Mouse (Mus musculus): ENCODE results near the gene Marc1. TPM values are rescaled to one million over a fixed set of nuclear protein-coding genes. Genes with fewer than 3 reads are reported as not detected.

The Marc1 gene
- polyA plus RNA-seq, 1 experiment = 0.95 TPM

DNA sequence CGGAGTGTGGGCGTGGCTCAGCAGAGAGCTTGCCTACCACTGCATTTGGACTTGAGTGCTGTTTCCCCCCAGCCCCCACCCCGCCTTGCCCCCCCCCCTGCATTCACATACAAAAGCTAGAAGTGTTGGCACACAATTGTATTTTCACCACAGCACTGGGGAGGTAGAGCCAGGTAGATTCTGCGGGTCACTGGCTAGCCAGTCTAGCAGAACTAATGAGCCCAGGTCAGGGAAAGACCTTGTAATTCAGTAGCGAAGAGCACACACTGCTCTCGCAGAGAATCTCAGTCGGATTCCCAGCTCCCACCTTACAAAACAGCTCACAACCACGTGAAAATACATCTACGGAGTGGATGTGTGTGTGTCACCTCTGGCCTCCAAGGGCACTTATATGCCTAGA lies 35.8 kb downstream of the Marc1 start:
- 39% methylated on average over 9 of the region's 9 CpGs for WGBS

DNA sequence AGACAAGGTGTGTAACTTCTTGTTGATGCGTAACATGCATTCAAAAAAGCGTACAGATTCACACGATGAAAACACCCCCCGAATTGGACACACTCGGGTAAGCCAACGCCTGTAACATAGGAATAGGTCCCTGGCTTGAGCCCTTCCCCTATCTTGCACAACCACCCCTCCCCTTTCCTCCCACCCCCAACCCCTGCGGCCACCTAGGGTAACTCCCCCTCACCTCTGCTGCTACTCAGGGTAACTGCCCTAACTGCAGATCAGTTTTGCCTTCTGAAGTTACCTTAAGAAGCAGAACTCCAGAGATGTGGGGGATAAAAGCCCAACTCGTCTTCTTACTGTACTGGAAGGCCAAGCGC lies 39.2 kb downstream of the Marc1 start:
- DNase-seq (ENCODE audit: low read depth, low spot score) = no peak
- WGBS = 23% methylated on average over 9 of the region's 9 CpGs

More for the DNA sequence above, 35.8 kb downstream of the Marc1 start:
- no peak for DNase-seq (ENCODE audit: low read depth, low spot score)

DNA sequence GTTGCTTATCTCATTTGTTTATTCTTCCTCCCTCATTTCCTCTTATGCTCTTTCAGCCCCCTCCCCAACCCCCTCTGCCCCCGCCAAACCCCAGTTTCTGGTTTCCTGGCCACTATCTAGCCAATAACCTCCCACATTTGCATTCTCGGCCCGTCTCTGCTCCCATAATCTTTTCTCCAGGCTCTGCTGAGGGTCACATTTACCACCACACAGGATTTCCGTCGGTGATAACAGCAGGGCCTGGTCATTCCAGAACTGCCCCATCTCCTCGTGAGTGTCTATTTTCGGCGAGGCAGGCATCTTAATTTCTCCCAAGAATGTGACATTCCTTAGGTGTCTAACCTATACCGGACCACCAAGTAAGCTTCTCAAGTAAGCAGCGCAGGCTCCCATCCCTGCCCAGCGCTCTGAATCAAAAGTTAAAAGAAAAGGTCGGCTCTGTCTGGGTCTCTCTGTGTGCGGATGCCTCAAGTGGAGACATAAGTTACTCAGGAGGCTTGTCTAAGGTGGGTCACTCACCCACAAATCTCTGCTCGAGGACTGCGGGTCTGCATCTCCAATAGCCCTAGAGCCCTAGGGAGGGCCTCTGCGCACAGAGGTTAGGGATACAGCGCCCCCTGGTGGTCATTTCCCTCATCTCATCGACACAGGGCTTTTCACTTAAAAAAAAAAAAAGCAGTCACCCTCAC lies 39.8 kb downstream of the Marc1 start:
- 24% methylated on average over 18 of the region's 18 CpGs for WGBS
- no peak for DNase-seq (ENCODE audit: low read depth, low spot score)

DNA sequence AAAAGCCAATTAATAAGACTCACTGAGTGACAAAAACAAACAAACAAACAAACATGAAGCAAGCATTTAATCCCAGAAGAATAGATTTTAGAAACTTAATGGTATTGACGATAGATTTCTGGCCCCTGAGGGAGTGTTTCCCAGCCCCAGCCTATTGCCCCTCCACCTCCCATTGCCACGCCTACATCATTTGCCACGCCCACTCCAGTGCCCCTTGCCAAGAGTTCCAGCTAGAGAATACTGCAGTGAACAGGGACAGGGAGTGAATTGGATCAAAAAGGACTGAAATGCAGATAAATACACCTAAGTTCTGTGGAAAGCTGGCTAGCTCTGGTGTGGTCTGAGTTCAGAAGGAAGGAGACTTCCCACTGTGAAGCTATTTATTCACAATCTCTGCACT lies 47.2 kb downstream of the Marc1 start:
- 35% methylated on average over 3 of the region's 3 CpGs for WGBS

GRCm38 (mm10) chr1:184762941-184763340 lies 48.2 kb downstream of the Marc1 start:
- 56% methylated on average over 5 of the region's 5 CpGs for WGBS
- DNase-seq (ENCODE audit: low read depth, low spot score) = no peak

More for the DNA sequence above, 47.2 kb downstream of the Marc1 start:
- no peak for DNase-seq (ENCODE audit: low read depth, low spot score)

DNA sequence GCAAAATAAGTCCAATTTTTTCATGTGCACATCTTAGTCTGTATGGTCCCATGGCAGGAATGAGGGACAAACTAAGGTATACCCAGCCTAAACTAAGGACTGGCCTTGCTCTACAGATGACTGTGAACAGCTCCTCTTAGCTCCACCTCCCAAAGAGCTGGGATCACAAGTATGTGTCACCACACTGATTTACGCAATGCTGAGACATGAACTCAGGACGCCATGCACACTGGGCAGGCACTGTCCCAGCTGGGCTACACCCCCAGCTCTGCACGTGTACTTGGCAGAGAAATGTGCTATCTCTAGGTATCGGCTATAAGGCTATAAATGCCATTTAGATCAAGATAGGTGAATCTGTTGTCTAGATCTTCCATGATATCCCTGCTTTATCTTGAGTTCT lies 49.1 kb downstream of the Marc1 start:
- DNase-seq (ENCODE audit: low read depth, low spot score) = no peak
- 41% methylated on average over 4 of the region's 4 CpGs for WGBS

GRCm38 (mm10) chr1:184752671-184753070 lies 58.4 kb downstream of the Marc1 start:
- 57% methylated on average over 5 of the region's 5 CpGs for WGBS
- no peak for DNase-seq (ENCODE audit: low read depth, low spot score)

GRCm38 (mm10) chr1:184750114-184750664 lies 60.9 kb downstream of the Marc1 start:
- WGBS = 59% methylated on average over 11 of the region's 11 CpGs

DNA sequence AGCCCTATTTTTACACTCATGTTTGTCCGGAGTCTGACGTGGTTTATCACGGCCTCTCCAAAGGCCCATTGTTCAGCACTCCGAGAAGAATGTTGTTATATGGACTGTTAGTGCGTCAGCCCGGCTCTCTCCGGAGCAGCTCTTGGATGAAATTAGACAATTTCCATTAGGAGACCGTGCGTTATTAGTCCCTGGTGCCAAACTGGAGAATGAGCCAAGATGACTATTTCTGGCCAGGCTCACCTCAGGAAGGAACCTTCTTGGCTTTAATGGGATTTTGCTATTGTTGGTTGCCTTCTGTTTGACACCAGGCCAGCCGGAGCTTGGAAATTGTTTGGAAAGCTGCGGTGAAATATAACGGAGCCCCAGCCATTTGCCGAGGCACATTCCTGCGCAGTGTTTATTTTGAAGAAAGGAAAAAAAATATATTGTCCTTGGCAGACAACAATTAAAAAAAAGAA lies 62.4 kb downstream of the Marc1 start:
- no peak for DNase-seq (ENCODE audit: low read depth, low spot score)
- WGBS = 45% methylated on average over 14 of the region's 14 CpGs

More at GRCm38 (mm10) chr1:184750114-184750664, 60.9 kb downstream of the Marc1 start:
- DNase-seq (ENCODE audit: low read depth, low spot score) = no peak

DNA sequence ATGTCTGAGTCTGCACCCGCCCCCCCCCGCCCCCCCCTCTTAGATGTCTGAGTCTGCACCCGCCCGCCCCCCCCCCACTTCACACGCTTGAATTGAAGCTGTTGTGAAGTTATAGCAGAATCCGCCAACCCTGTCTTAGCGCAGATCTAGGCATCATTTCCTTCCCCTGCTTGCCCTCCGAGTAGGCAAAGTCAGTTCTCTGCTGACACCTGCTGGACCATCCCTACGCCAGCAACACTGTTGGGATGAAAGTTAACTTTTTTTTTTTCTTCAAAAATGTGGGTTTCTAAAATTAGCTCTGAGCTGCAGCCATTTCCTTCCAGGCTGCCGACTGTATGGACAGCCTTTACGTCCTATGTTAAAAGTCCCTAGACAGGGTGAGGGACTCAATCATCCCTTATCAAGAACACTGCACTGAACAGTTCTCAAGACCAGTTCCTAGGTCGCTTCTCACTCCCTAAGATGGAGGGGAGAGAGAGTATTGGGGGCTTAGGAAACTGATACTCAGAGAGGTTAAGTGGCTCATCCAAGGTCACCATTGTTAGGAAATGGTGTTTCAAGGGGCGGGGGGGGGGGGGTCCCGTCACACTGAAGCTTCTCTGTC lies 73.1 kb downstream of the Marc1 start:
- WGBS = 7% methylated on average over 14 of the region's 14 CpGs

GRCm38 (mm10) chr1:184737228-184737627 lies 73.9 kb downstream of the Marc1 start:
- DNase-seq (ENCODE audit: low read depth, low spot score) = no peak
- WGBS = 60% methylated on average over 2 of the region's 2 CpGs

More for the DNA sequence above, 73.1 kb downstream of the Marc1 start:
- no peak for DNase-seq (ENCODE audit: low read depth, low spot score)

Other genes with a start within 250 kb of the Marc1 start
- 12.0 and 12.1 TPM in 2 replicates for gene Hlx, start 78.7 kb downstream of the Marc1 start, polyA plus RNA-seq (2012; rRNA removed)
- gene Marc2, start 35.1 kb upstream of the Marc1 start, polyA plus RNA-seq (2012; rRNA removed) = 148 and 175 TPM in 2 replicates
- 22.2 and 27.0 TPM in 2 replicates for gene C130074G19Rik, start 71.9 kb upstream of the Marc1 start, polyA plus RNA-seq (2012; rRNA removed)
- gene Mark1, start 188.3 kb upstream of the Marc1 start, polyA plus RNA-seq (2012; rRNA removed) = 1.1 and 1.8 TPM in 2 replicates

Measured in large intestine, adult 2 months (tissue).